Mouse (Mus musculus) liver, postnatal 0 days (tissue): Measurements from ENCODE around the gene Rps6ka5. TPM values are rescaled to one million over a fixed set of nuclear protein-coding genes. Genes with fewer than 3 reads are reported as not detected.

ENCODE experiments used
- ATAC-seq: fragments of 200-750 bp; cut with Nextera tagmentation; 2 replicates; pipeline ENCODE4 v1.8.0; 2017; ENCODE audit warnings: mild to moderate bottlenecking, moderate library complexity
- DNase-seq: peaks from one replicate; pipeline ENCODE4 v3.0.0-alpha.2; 2016
- H3K27ac ChIP-seq: fragments of 300-500 bp; sonication (generic); 2 replicates; pipeline ENCODE4 v1.5.1; 2014; ENCODE audit warnings: antibody characterized with exemption, moderate library complexity, mild to moderate bottlenecking, low read depth
- H3K27me3 ChIP-seq: fragments of 300-500 bp; sonication (generic); 2 replicates; pipeline ENCODE4 v1.6.1; 2014; ENCODE audit warnings: low read length, control low read depth, mixed read lengths; ENCODE audit not compliant: insufficient read depth
- H3K36me3 ChIP-seq: fragments of 300-500 bp; sonication (generic); replicated peaks from 2 replicates; pipeline ENCODE4 v1.6.1; 2014; ENCODE audit warnings: mild to moderate bottlenecking, control low read depth, low read length, moderate library complexity, mixed read lengths; ENCODE audit not compliant: insufficient read depth
- H3K4me1 ChIP-seq: fragments of 300-500 bp; sonication (generic); 2 replicates; pipeline ENCODE4 v1.6.1; 2014; ENCODE audit warnings: antibody characterized with exemption, mild to moderate bottlenecking, control low read depth; ENCODE audit not compliant: insufficient read depth
- H3K4me2 ChIP-seq: fragments of 300-500 bp; sonication (generic); 2 replicates; pipeline ENCODE4 v1.6.1; 2014; ENCODE audit warnings: low read depth, mild to moderate bottlenecking, low read length, moderate library complexity, mixed read lengths
- H3K4me3 ChIP-seq: fragments of 300-500 bp; sonication (generic); 2 replicates; pipeline ENCODE4 v1.5.1; 2014; ENCODE audit warnings: low read depth, low read length
- H3K9ac ChIP-seq: fragments of 300-500 bp; sonication (generic); replicated peaks from 2 replicates; pipeline ENCODE4 v1.6.1; 2014; ENCODE audit warnings: mild to moderate bottlenecking, moderate library complexity
- H3K9me3 ChIP-seq: fragments of 300-500 bp; sonication (generic); 2 replicates; pipeline ENCODE4 v1.6.1; 2016; ENCODE audit warnings: mild to moderate bottlenecking, control low read depth, low read length, mixed read lengths
- CTCF ChIP-seq: sonication (generic); IDR thresholded peaks from 2 replicates; pipeline ENCODE4 v1.5.1; 2016; ENCODE audit warnings: antibody characterized with exemption, low read depth
- EP300 ChIP-seq: IDR thresholded peaks from 2 replicates; pipeline ENCODE4 v1.6.1; 2016; ENCODE audit warnings: antibody characterized with exemption, low read depth, mild to moderate bottlenecking
- WGBS: fragments of 180-500 bp; shearing (Covaris S2); extraction: QIAGEN DNeasy Blood & Tissue Kit; methylation state at CpG from one replicate; pipeline ENCODE4 v1.1.7; 2014; ENCODE audit not compliant: insufficient replicate concordance; 5-methylcytosine and 5-hydroxymethylcytosine counted together
- polyA plus RNA-seq: library from polyadenylated mRNA; unstranded; fragments of >200 nt; fragmentation: Nextera tagmentation; extraction: Ambion mirVana; gene quantifications from 2 replicates; pipeline ENCODE4 v1.2.1, GENCODE M21; 2015

Rps6ka5 gene
- polyA plus RNA-seq, 1 experiment from 2014 or later, result 1.6 TPM

- no peak for TF ChIP-seq EP300
- TF ChIP-seq CTCF, result no peak
- H3K36me3 ChIP-seq, result no peaks in the 10 kb centered on the region
- H3K4me2 ChIP-seq, result no peak overlapping the region
- H3K27ac ChIP-seq, result no peak overlapping the region
- WGBS, result 86% methylated on average over 4 of the region's 4 CpGs
- no peak overlapping the region for H3K4me3 ChIP-seq
- ATAC-seq, result no peak
- H3K27me3 ChIP-seq, result no peaks in the 10 kb centered on the region
- DNase-seq, result no peak
- peaks cover under 1% of the 10 kb centered on the region; the same call in 1 of the 2 replicates for H3K4me1 ChIP-seq
- H3K9ac ChIP-seq, result no peak overlapping the region
- no peaks in the 10 kb centered on the region for H3K9me3 ChIP-seq
Measured at GRCm38 (mm10) chr12:100665294-100665693, 61.5 kb downstream of the Rps6ka5 start.

GRCm38 (mm10) chr12:100660076-100660475 is 66.7 kb downstream of the Rps6ka5 start:
- Histone ChIP-seq H3K36me3 (no peaks in the 10 kb centered on the region), H3K27ac (no peak overlapping the region), H3K9ac (no peak overlapping the region), H3K4me1 (no peaks in the 10 kb centered on the region), H3K27me3 (no peaks in the 10 kb centered on the region), H3K4me3 (no peak overlapping the region), H3K9me3 (no peaks in the 10 kb centered on the region), H3K4me2 (no peak overlapping the region)
- DNase-seq (no peak), ATAC-seq (no peak)
- no peak for TF ChIP-seq EP300
- TF ChIP-seq CTCF, result no peak
- WGBS, result 62% methylated on average over 2 of the region's 2 CpGs

- WGBS, result 77% methylated on average over 4 of the region's 4 CpGs
- no peak for ATAC-seq
- H3K4me1 ChIP-seq, result no peaks in the 10 kb centered on the region
- no peak overlapping the region for H3K4me2 ChIP-seq
- H3K4me3 ChIP-seq, result no peak overlapping the region
- no peaks in the 10 kb centered on the region for H3K9me3 ChIP-seq
- TF ChIP-seq CTCF (no peak), EP300 (no peak)
- DNase-seq, result no peak
- no peaks in the 10 kb centered on the region for H3K27me3 ChIP-seq
- no peak overlapping the region for H3K27ac ChIP-seq
- no peaks in the 10 kb centered on the region for H3K36me3 ChIP-seq
- no peak overlapping the region for H3K9ac ChIP-seq
Measured at GRCm38 (mm10) chr12:100655972-100656371, 70.8 kb downstream of the Rps6ka5 start.

- WGBS, result 44% methylated on average over 1 of the region's 1 CpGs
- no peaks in the 10 kb centered on the region for H3K4me1 ChIP-seq
- H3K27ac ChIP-seq, result no peak overlapping the region
- DNase-seq (no peak), ATAC-seq (no peak)
- H3K4me2 ChIP-seq, result no peak overlapping the region
- no peaks in the 10 kb centered on the region for H3K36me3 ChIP-seq
- TF ChIP-seq CTCF (no peak), EP300 (peak; percentile 61)
- H3K9me3 ChIP-seq, result no peaks in the 10 kb centered on the region
- no peak overlapping the region for H3K4me3 ChIP-seq
- H3K27me3 ChIP-seq, result no peaks in the 10 kb centered on the region
- no peak overlapping the region for H3K9ac ChIP-seq
Measured at GRCm38 (mm10) chr12:100641936-100642335, 84.8 kb downstream of the Rps6ka5 start.

- Histone ChIP-seq H3K4me1 (no peaks in the 10 kb centered on the region), H3K9ac (no peak overlapping the region), H3K4me3 (no peak overlapping the region), H3K27ac (no peak overlapping the region), H3K27me3 (no peaks in the 10 kb centered on the region), H3K9me3 (no peaks in the 10 kb centered on the region), H3K4me2 (no peak overlapping the region), H3K36me3 (no peaks in the 10 kb centered on the region)
- WGBS, result 62% methylated on average over 3 of the region's 3 CpGs
- DNase-seq (no peak), ATAC-seq (no peak)
- TF ChIP-seq CTCF (no peak), EP300 (no peak)
Measured at GRCm38 (mm10) chr12:100640726-100641125, 86.1 kb downstream of the Rps6ka5 start.

- Histone ChIP-seq H3K9ac (no peak overlapping the region), H3K4me1 (no peaks in the 10 kb centered on the region), H3K4me2 (no peak overlapping the region), H3K4me3 (no peak overlapping the region), H3K36me3 (no peaks in the 10 kb centered on the region), H3K27me3 (no peaks in the 10 kb centered on the region), H3K27ac (no peak overlapping the region), H3K9me3 (no peaks in the 10 kb centered on the region)
- DNase-seq (peak; percentile 36), ATAC-seq (no peak)
- WGBS, result 33% methylated on average over 7 of the region's 7 CpGs
- TF ChIP-seq EP300, result no peak
- TF ChIP-seq CTCF, result peak; percentile 49
Measured at GRCm38 (mm10) chr12:100639680-100640079, 87.1 kb downstream of the Rps6ka5 start.

GRCm38 (mm10) chr12:100637886-100638285 is 88.9 kb downstream of the Rps6ka5 start:
- Histone ChIP-seq H3K4me1 (no peaks in the 10 kb centered on the region), H3K9ac (no peak overlapping the region), H3K9me3 (no peaks in the 10 kb centered on the region), H3K4me3 (no peak overlapping the region), H3K27ac (no peak overlapping the region), H3K36me3 (no peaks in the 10 kb centered on the region), H3K4me2 (no peak overlapping the region), H3K27me3 (no peaks in the 10 kb centered on the region)
- DNase-seq (no peak), ATAC-seq (no peak)
- TF ChIP-seq EP300 (no peak), CTCF (no peak)
- 78% methylated on average over 8 of the region's 8 CpGs for WGBS
